Mouse (Mus musculus): ENCODE measurements around the gene Thop1. TPM values are rescaled to one million over a fixed set of nuclear protein-coding genes. Genes with fewer than 3 reads are reported as not detected.

Thop1 gene
- polyA plus RNA-seq (2014; fragmentation: Nextera tagmentation; extraction: Ambion mirVana), result 30.9 and 31.1 TPM in 2 replicates

DNA sequence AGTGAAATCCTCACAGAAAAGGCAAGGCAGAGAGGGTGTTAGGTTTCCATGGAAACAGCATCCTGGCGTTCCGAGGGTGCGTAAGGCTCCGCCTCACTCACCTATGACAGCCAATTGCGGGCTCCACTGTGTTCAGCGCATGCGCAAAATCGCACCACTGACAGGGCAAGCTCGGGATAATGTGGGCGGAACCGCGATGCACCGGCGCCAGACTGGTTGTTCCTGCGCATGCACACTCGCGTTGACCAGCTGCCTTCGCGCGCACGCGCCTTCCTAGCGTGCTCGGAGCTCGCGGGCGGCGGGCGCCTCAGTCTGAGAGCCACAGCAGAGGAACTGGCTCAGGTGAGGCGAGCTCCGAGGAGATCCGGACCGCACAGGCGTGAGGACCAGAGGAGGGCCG, at the start of gene Thop1:
Gene Thop1 (plus strand): TSS at position 200 of the 400 bp plus-strand sequence.
- peak; percentile 84 for ATAC-seq (replicated peaks; ENCODE audit: insufficient number of reproducible peaks, low FRiP score, low TSS enrichment)
- under 1% methylated on average over 35 of the region's 35 CpGs for WGBS (ENCODE audit: insufficient replicate concordance)
- Histone ChIP-seq H3K9me3 (replicated peaks; ENCODE audit: control insufficient read depth, low read length) (no peaks in the 10 kb centered on the region), H3K4me2 (peak within 1 kb of the TSS; percentile 74), H3K27me3 (ENCODE audit: control insufficient read depth, insufficient read depth, low read length) (no peaks in the 10 kb centered on the region), H3K27ac (ENCODE audit: low read depth, low read length) (no peak within 1 kb of the TSS), H3K36me3 (ENCODE audit: control insufficient read depth, insufficient read depth, low read length) (peaks cover 12% of the 10 kb centered on the region), H3K4me1 (ENCODE audit: control insufficient read depth, insufficient read depth, low read length) (peaks cover 6% of the 10 kb centered on the region; the same call in 1 of the 2 replicates), H3K4me3 (ENCODE audit: low read depth, low read length) (peak within 1 kb of the TSS; percentile 63), H3K9ac (ENCODE audit: low read depth, low read length) (peak within 1 kb of the TSS; percentile 79)

DNA sequence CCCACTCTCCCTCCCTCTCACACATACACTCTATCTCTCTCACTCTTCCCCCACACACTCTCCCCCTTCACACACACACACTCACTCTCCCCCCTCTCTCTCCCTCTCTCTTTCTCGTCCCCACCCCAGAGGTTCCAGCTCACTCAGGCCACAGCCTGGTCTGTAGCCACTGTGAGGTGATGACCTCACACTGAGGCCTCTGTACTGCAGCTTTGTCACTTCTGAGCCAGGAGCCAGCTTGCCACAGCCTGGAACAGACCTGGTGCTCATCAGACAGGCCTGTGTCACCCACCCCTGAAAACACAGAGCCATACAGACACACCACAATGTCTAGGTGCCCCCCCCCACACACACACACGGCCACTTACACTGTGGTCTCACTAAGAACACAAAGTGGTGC, 49.6 kb upstream of the Thop1 start:
- H3K27me3 ChIP-seq (ENCODE audit: control insufficient read depth, insufficient read depth, low read length), result peaks cover 42% of the 10 kb centered on the region
- H3K4me2 ChIP-seq, result no peak overlapping the region
- 35% methylated on average over 2 of the region's 2 CpGs for WGBS (ENCODE audit: insufficient replicate concordance)
- no peak for ATAC-seq (replicated peaks; ENCODE audit: insufficient number of reproducible peaks, low FRiP score, low TSS enrichment)
- H3K4me1 ChIP-seq (ENCODE audit: control insufficient read depth, insufficient read depth, low read length), result peaks cover 2% of the 10 kb centered on the region; the same call in 1 of the 2 replicates
- H3K9ac ChIP-seq (ENCODE audit: low read depth, low read length), result no peak overlapping the region
- H3K27ac ChIP-seq (ENCODE audit: low read depth, low read length), result no peak overlapping the region
- H3K4me3 ChIP-seq (ENCODE audit: low read depth, low read length), result no peak overlapping the region
- H3K36me3 ChIP-seq (ENCODE audit: control insufficient read depth, insufficient read depth, low read length), result no peaks in the 10 kb centered on the region
- no peaks in the 10 kb centered on the region for H3K9me3 ChIP-seq (replicated peaks; ENCODE audit: control insufficient read depth, low read length)

GRCm38 (mm10) chr10:81021547-81022110, 48.2 kb upstream of the Thop1 start:
- Histone ChIP-seq H3K36me3 (ENCODE audit: control insufficient read depth, insufficient read depth, low read length) (no peaks in the 10 kb centered on the region), H3K4me3 (ENCODE audit: low read depth, low read length) (no peak overlapping the region), H3K27ac (ENCODE audit: low read depth, low read length) (no peak overlapping the region), H3K9me3 (replicated peaks; ENCODE audit: control insufficient read depth, low read length) (no peaks in the 10 kb centered on the region), H3K4me2 (peak overlapping the region; percentile 35), H3K9ac (ENCODE audit: low read depth, low read length) (no peak overlapping the region), H3K4me1 (ENCODE audit: control insufficient read depth, insufficient read depth, low read length) (peaks cover 5% of the 10 kb centered on the region; the same call in 1 of the 2 replicates), H3K27me3 (ENCODE audit: control insufficient read depth, insufficient read depth, low read length) (peaks cover 52% of the 10 kb centered on the region)
- no peak for ATAC-seq (replicated peaks; ENCODE audit: insufficient number of reproducible peaks, low FRiP score, low TSS enrichment)
- WGBS (ENCODE audit: insufficient replicate concordance), result 8% methylated on average over 26 of the region's 26 CpGs

- Histone ChIP-seq H3K4me1 (ENCODE audit: control insufficient read depth, insufficient read depth, low read length) (peaks cover 10% of the 10 kb centered on the region; the same call in 1 of the 2 replicates), H3K36me3 (ENCODE audit: control insufficient read depth, insufficient read depth, low read length) (no peaks in the 10 kb centered on the region), H3K9ac (ENCODE audit: low read depth, low read length) (no peak overlapping the region), H3K27me3 (ENCODE audit: control insufficient read depth, insufficient read depth, low read length) (peaks cover 52% of the 10 kb centered on the region), H3K4me2 (no peak overlapping the region), H3K27ac (ENCODE audit: low read depth, low read length) (no peak overlapping the region), H3K4me3 (ENCODE audit: low read depth, low read length) (no peak overlapping the region), H3K9me3 (replicated peaks; ENCODE audit: control insufficient read depth, low read length) (no peaks in the 10 kb centered on the region)
- whole genome bisulfite sequencing (ENCODE audit: insufficient replicate concordance), result 59% methylated on average over 8 of the region's 8 CpGs
- ATAC-seq (replicated peaks; ENCODE audit: insufficient number of reproducible peaks, low FRiP score, low TSS enrichment), result no peak
Measured at GRCm38 (mm10) chr10:81022744-81023143, 47.1 kb upstream of the Thop1 start.

GRCm38 (mm10) chr10:81024346-81024937, 45.4 kb upstream of the Thop1 start:
- no peak overlapping the region for H3K4me2 ChIP-seq
- no peak for ATAC-seq (replicated peaks; ENCODE audit: insufficient number of reproducible peaks, low FRiP score, low TSS enrichment)
- no peaks in the 10 kb centered on the region for H3K36me3 ChIP-seq (ENCODE audit: control insufficient read depth, insufficient read depth, low read length)
- no peaks in the 10 kb centered on the region for H3K9me3 ChIP-seq (replicated peaks; ENCODE audit: control insufficient read depth, low read length)
- H3K27ac ChIP-seq (ENCODE audit: low read depth, low read length), result no peak overlapping the region
- WGBS (ENCODE audit: insufficient replicate concordance), result 65% methylated on average over 5 of the region's 5 CpGs
- H3K9ac ChIP-seq (ENCODE audit: low read depth, low read length), result no peak overlapping the region
- H3K27me3 ChIP-seq (ENCODE audit: control insufficient read depth, insufficient read depth, low read length), result peaks cover 52% of the 10 kb centered on the region
- H3K4me1 ChIP-seq (ENCODE audit: control insufficient read depth, insufficient read depth, low read length), result peaks cover 10% of the 10 kb centered on the region; the same call in 1 of the 2 replicates
- no peak overlapping the region for H3K4me3 ChIP-seq (ENCODE audit: low read depth, low read length)

GRCm38 (mm10) chr10:81025047-81025621, 44.7 kb upstream of the Thop1 start:
- Histone ChIP-seq H3K4me3 (ENCODE audit: low read depth, low read length) (peak overlapping the region; percentile 26), H3K27ac (ENCODE audit: low read depth, low read length) (no peak overlapping the region), H3K36me3 (ENCODE audit: control insufficient read depth, insufficient read depth, low read length) (no peaks in the 10 kb centered on the region), H3K9ac (ENCODE audit: low read depth, low read length) (no peak overlapping the region), H3K9me3 (replicated peaks; ENCODE audit: control insufficient read depth, low read length) (no peaks in the 10 kb centered on the region), H3K27me3 (ENCODE audit: control insufficient read depth, insufficient read depth, low read length) (peaks cover 49% of the 10 kb centered on the region), H3K4me2 (peak overlapping the region; percentile 57), H3K4me1 (ENCODE audit: control insufficient read depth, insufficient read depth, low read length) (peaks cover 10% of the 10 kb centered on the region; the same call in 1 of the 2 replicates)
- peak; percentile 32; the same call in 1 of the 2 replicates for ATAC-seq (replicated peaks; ENCODE audit: insufficient number of reproducible peaks, low FRiP score, low TSS enrichment)
- WGBS (ENCODE audit: insufficient replicate concordance), result 3% methylated on average over 26 of the region's 43 CpGs

DNA sequence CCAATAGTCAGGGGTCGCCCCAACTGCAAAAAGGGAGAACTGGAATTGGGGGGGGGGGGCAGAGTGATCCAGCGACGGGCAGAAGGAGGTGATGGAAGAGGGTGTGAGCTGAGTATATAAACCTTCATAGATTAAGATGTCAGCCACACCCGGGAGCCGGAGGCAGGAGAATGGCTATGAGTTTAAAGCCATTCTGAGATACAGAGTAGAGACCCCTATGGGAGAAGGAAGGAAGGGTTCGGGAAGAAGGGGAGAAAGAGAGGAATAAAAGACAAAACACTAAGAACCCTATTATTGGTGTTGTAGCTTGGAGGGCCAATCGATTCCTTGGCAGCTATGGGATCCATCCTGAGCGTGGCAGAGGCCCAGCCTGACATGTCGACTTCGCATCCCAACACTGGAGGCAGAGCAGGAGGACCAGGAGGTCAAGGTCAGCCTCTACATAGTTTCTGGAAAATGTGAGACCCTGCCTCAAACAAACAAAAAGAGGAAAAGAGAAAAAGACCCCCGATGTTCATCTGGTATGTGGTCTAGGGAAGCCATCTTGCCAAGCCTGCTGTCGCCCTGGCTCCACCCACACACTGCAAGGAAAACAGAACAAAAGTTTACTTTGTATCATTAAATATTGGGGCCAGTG, 44.1 kb upstream of the Thop1 start, which contains the start of gene Diras1:
Gene Diras1 (minus strand): TSS at position 24 of the 637 bp plus-strand sequence.
- H3K4me2 ChIP-seq, result peak within 1 kb of the TSS; percentile 57
- H3K36me3 ChIP-seq (ENCODE audit: control insufficient read depth, insufficient read depth, low read length), result 0 out of 2 replicates have a peak, but pooled peaks cover 2% of the 10 kb centered on the region
- peaks cover 10% of the 10 kb centered on the region; the same call in 1 of the 2 replicates for H3K4me1 ChIP-seq (ENCODE audit: control insufficient read depth, insufficient read depth, low read length)
- H3K9me3 ChIP-seq (replicated peaks; ENCODE audit: control insufficient read depth, low read length), result no peaks in the 10 kb centered on the region
- peak within 1 kb of the TSS; percentile 26 for H3K4me3 ChIP-seq (ENCODE audit: low read depth, low read length)
- no peak within 1 kb of the TSS for H3K9ac ChIP-seq (ENCODE audit: low read depth, low read length)
- peaks cover 48% of the 10 kb centered on the region for H3K27me3 ChIP-seq (ENCODE audit: control insufficient read depth, insufficient read depth, low read length)
- 53% methylated on average over 12 of the region's 12 CpGs for WGBS (ENCODE audit: insufficient replicate concordance)
- no peak within 1 kb of the TSS for H3K27ac ChIP-seq (ENCODE audit: low read depth, low read length)
- no peak; the same call in 1 of the 2 replicates for ATAC-seq (replicated peaks; ENCODE audit: insufficient number of reproducible peaks, low FRiP score, low TSS enrichment)

DNA sequence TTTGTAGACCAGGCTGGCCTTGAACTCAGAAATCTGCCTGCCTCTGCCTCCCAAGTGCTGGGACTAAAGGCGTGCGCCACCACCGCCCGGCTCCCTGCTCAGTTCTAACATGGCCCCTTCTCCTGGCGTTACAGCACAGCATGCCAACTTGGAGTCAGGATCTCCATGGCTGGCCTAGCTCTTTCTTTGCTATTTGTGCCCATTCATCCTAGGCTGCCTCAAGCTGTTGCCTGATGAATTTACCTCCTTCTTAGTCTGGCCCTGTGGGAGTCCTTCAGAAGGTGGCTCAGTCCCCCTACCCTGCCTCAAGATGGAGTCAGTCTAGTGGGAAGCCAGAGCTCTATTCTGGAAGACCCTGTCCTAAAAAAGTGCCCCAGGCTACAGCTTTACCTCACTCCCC, 43.0 kb upstream of the Thop1 start:
- 91% methylated on average over 5 of the region's 5 CpGs for WGBS (ENCODE audit: insufficient replicate concordance)
- H3K36me3 ChIP-seq (ENCODE audit: control insufficient read depth, insufficient read depth, low read length), result 0 out of 2 replicates have a peak, but pooled peaks cover 2% of the 10 kb centered on the region
- ATAC-seq (replicated peaks; ENCODE audit: insufficient number of reproducible peaks, low FRiP score, low TSS enrichment), result no peak
- H3K4me3 ChIP-seq (ENCODE audit: low read depth, low read length), result no peak overlapping the region
- peaks cover 39% of the 10 kb centered on the region for H3K27me3 ChIP-seq (ENCODE audit: control insufficient read depth, insufficient read depth, low read length)
- no peaks in the 10 kb centered on the region for H3K9me3 ChIP-seq (replicated peaks; ENCODE audit: control insufficient read depth, low read length)
- H3K27ac ChIP-seq (ENCODE audit: low read depth, low read length), result no peak overlapping the region
- H3K4me2 ChIP-seq, result no peak overlapping the region
- no peak overlapping the region for H3K9ac ChIP-seq (ENCODE audit: low read depth, low read length)
- H3K4me1 ChIP-seq (ENCODE audit: control insufficient read depth, insufficient read depth, low read length), result peaks cover 10% of the 10 kb centered on the region; the same call in 1 of the 2 replicates

All from heart, embryonic 11.5 days (tissue).